Mouse (Mus musculus) E14TG2a.4 (cell line): ENCODE data around the gene Tcf7l1.

Source experiments
- CTCF ChIP-seq: conservative IDR thresholded peaks from 2 replicates; pipeline ENCODE4 v1.5.1; 2014; ENCODE audit warnings: low read length
- NANOG ChIP-seq: IDR thresholded peaks from 2 replicates; pipeline ENCODE4 v1.6.1; 2014; ENCODE audit warnings: borderline replicate concordance, low read length, mixed read lengths
- POU5F1 ChIP-seq: IDR thresholded peaks from 2 replicates; pipeline ENCODE4 v1.6.1; 2014; ENCODE audit warnings: low read length, borderline replicate concordance

DNA sequence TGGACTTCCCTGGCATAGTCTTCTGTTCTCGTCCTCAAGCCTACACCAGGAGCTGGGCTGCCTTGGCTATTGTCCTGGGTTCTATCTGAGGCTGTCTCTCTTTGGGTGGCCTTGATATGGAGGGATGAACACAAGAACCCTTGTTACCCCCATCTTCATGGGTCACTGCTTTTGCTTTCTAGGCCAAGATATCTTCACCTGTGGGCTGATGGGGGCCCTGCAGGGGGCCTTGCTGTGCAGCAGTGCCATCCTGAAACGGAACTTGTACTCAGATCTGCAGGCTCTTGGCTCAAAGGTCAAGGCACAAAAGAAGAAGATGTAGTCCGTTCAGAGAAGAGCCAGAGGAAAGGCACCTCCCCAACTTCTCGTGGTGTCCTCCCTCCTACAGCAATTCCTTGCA, 182.0 kb downstream of the Tcf7l1 start:
- TF ChIP-seq CTCF (no peak), POU5F1 (no peak), NANOG (no peak)
